Mouse (Mus musculus): ENCODE data around the gene Cep83. TPM values are rescaled to one million over a fixed set of nuclear protein-coding genes. Genes with fewer than 3 reads are reported as not detected.
A peak's percentile ranks its signal among the peaks of the same experiment; 100 is the strongest.
"Not testable (repeated sequence)": the region's sequence is repeated elsewhere in the genome, so short reads cannot be mapped to it uniquely, and the experiment has no call there.

The Cep83 gene
- total and polyA plus RNA-seq, 3 experiments, result 5.3 to 21.2 (median 18.8) TPM

DNA sequence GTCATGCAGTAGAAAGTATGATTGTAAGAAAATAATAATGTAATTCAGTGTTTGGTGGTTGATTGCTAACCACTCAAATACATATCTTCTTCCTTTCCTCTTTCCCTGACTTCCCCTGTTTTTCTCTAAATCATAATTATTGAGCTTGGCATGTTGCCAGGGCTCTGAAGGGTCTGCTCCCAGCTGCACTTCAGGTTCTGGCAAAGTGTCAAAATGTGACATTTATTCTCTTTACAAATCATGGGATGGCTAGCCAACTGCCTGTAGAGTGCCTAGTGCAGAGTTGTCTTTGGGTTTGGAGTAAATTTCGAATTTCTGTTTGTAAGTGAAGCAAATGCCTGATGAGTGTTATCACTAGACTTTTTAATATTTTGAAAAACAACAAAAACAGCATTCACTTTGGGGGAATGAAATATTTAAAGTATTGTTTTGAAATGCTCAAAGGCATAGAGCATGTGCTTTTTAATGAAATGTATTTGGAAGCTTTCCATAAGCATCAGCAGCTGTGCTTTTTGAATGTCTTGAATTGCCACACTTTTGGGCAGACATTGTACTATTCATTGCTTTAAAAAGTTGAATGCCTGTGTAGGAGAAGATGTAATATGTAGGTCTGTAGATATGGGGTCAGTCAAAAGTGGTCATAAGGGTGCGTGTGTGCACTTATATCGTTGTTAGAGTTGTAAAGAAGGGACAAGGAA lies 21.3 kb downstream of the Cep83 start:
- TF ChIP-seq POLR2A (IDR thresholded peaks at IDR 0.05; ENCODE audit: insufficient read depth, low read depth, low read length), result no peak
- TF ChIP-seq CTCF (IDR thresholded peaks at IDR 0.05), result no peak
- no peak for TF ChIP-seq EP300 (IDR thresholded peaks at IDR 0.05; ENCODE audit: insufficient read depth, low read depth, low read length)
- WGBS, result 62% methylated on average over 3 of the region's 3 CpGs
- Histone ChIP-seq H3K79me2 (replicated peaks; ENCODE audit: control insufficient read depth, insufficient read depth, low read length) (peaks cover under 1% of the 10 kb centered on the region; the same call in 1 of the 2 replicates), H3K27me3 (ENCODE audit: control insufficient read depth, insufficient read depth, low read length) (no peaks in the 10 kb centered on the region), H3K4me3 (no peak overlapping the region), H3K4me1 (ENCODE audit: control insufficient read depth, insufficient read depth, low read length) (peaks cover 2% of the 10 kb centered on the region), H3K27ac (no peak overlapping the region), H3K36me3 (ENCODE audit: control insufficient read depth, insufficient read depth, low read length) (no peaks in the 10 kb centered on the region), H3K9ac (ENCODE audit: low read depth, low read length) (no peak overlapping the region)
- intact Hi-C loops (cut with DNase I), result loop anchor here (5.0 kb wide), 1 partner anchor 248 kb away; no protein-coding TSS in a partner anchor
- DNase-seq, result no peak

- peak; percentile 31 for TF ChIP-seq CTCF (IDR thresholded peaks at IDR 0.05)
- no peak for TF ChIP-seq EP300 (IDR thresholded peaks at IDR 0.05; ENCODE audit: insufficient read depth, low read depth, low read length)
- no peak for TF ChIP-seq POLR2A (IDR thresholded peaks at IDR 0.05; ENCODE audit: insufficient read depth, low read depth, low read length)
- no peak for DNase-seq
- peaks cover 2% of the 10 kb centered on the region for H3K4me1 ChIP-seq (ENCODE audit: control insufficient read depth, insufficient read depth, low read length)
- no peaks in the 10 kb centered on the region; the same call in 1 of the 2 replicates for H3K79me2 ChIP-seq (replicated peaks; ENCODE audit: control insufficient read depth, insufficient read depth, low read length)
- H3K27ac ChIP-seq, result no peak overlapping the region
- WGBS, result 86% methylated on average over 2 of the region's 2 CpGs
- no peak overlapping the region for H3K4me3 ChIP-seq
- H3K9ac ChIP-seq (ENCODE audit: low read depth, low read length), result no peak overlapping the region
- intact Hi-C loops (cut with DNase I), result no loop called here
- H3K36me3 ChIP-seq (ENCODE audit: control insufficient read depth, insufficient read depth, low read length), result no peaks in the 10 kb centered on the region
- no peaks in the 10 kb centered on the region for H3K27me3 ChIP-seq (ENCODE audit: control insufficient read depth, insufficient read depth, low read length)
These were observed 21.9 kb downstream of the Cep83 start for GRCm38 (mm10) chr10:94710320-94710695.

GRCm38 (mm10) chr10:94720300-94720699 lies 31.8 kb downstream of the Cep83 start:
- no peak overlapping the region for H3K27ac ChIP-seq
- TF ChIP-seq POLR2A (IDR thresholded peaks at IDR 0.05; ENCODE audit: insufficient read depth, low read depth, low read length), result no peak
- no peak for TF ChIP-seq EP300 (IDR thresholded peaks at IDR 0.05; ENCODE audit: insufficient read depth, low read depth, low read length)
- TF ChIP-seq CTCF (IDR thresholded peaks at IDR 0.05), result no peak
- no peak overlapping the region for H3K9ac ChIP-seq (ENCODE audit: low read depth, low read length)
- no peak overlapping the region for H3K4me3 ChIP-seq
- 88% methylated on average over 6 of the region's 6 CpGs for WGBS
- no peaks in the 10 kb centered on the region for H3K4me1 ChIP-seq (ENCODE audit: control insufficient read depth, insufficient read depth, low read length)
- DNase-seq, result no peak
- intact Hi-C loops (cut with DNase I), result no loop called here
- H3K79me2 ChIP-seq (replicated peaks; ENCODE audit: control insufficient read depth, insufficient read depth, low read length), result no peaks in the 10 kb centered on the region; the same call in 1 of the 2 replicates
- no peaks in the 10 kb centered on the region for H3K36me3 ChIP-seq (ENCODE audit: control insufficient read depth, insufficient read depth, low read length)
- H3K27me3 ChIP-seq (ENCODE audit: control insufficient read depth, insufficient read depth, low read length), result no peaks in the 10 kb centered on the region

DNA sequence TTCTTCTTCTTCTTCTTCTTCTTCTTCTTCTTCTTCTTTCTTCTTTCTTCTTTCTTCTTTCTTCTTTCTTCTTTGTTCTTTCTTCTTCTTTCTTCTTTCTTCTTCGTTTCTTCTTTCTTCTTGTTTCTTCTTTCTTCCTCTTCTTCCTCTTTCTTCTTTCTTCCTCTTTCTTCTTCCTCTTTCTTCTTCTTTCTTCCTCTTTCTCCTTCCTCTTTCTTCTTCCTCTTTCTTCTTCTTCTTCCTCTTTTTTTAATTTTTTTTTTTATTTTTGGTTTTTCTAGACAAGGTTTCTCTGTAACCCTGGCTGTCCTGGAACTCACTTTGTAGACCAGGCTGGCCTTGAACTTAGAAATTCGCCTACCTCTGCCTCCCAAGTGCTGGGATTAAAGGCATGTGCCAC lies 39.6 kb downstream of the Cep83 start:
- H3K36me3 ChIP-seq (ENCODE audit: control insufficient read depth, insufficient read depth, low read length); H3K4me3 ChIP-seq; H3K79me2 ChIP-seq (replicated peaks; ENCODE audit: control insufficient read depth, insufficient read depth, low read length); H3K27me3 ChIP-seq (ENCODE audit: control insufficient read depth, insufficient read depth, low read length); H3K9ac ChIP-seq (ENCODE audit: low read depth, low read length); intact Hi-C loops (cut with DNase I); H3K27ac ChIP-seq; DNase-seq; H3K4me1 ChIP-seq (ENCODE audit: control insufficient read depth, insufficient read depth, low read length): not testable (repeated sequence)
- WGBS, result 93% methylated on average over 2 of the region's 2 CpGs

GRCm38 (mm10) chr10:94730445-94730844 lies 42.0 kb downstream of the Cep83 start:
- no peak overlapping the region for H3K27ac ChIP-seq
- 97% methylated on average over 3 of the region's 3 CpGs for WGBS
- DNase-seq, result no peak
- intact Hi-C loops (cut with DNase I), result no loop called here
- no peaks in the 10 kb centered on the region for H3K79me2 ChIP-seq (replicated peaks; ENCODE audit: control insufficient read depth, insufficient read depth, low read length)
- H3K36me3 ChIP-seq (ENCODE audit: control insufficient read depth, insufficient read depth, low read length), result no peaks in the 10 kb centered on the region
- TF ChIP-seq CTCF (IDR thresholded peaks at IDR 0.05), result no peak
- no peak for TF ChIP-seq EP300 (IDR thresholded peaks at IDR 0.05; ENCODE audit: insufficient read depth, low read depth, low read length)
- TF ChIP-seq POLR2A (IDR thresholded peaks at IDR 0.05; ENCODE audit: insufficient read depth, low read depth, low read length), result no peak
- H3K4me3 ChIP-seq, result no peak overlapping the region
- no peaks in the 10 kb centered on the region for H3K27me3 ChIP-seq (ENCODE audit: control insufficient read depth, insufficient read depth, low read length)
- H3K4me1 ChIP-seq (ENCODE audit: control insufficient read depth, insufficient read depth, low read length), result no peaks in the 10 kb centered on the region
- H3K9ac ChIP-seq (ENCODE audit: low read depth, low read length), result no peak overlapping the region

DNA sequence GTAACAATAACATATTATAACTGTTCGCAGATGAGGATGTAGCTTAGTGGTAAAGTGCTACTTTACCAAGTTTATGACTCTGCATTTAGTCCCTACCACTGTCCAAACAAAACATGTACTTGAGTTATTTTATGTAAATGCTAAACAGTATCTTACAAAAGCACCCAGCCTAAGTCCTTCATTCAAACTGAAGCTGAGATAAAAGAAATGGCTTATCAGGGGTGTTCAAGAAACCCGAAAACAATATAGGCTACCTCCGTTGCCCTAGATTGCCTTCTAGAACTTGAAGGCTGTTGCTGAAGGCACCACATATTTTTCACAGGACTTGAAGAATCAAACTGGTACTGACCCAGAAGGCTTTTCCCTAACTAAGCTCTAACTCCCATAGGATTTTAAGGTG lies 46.4 kb downstream of the Cep83 start:
- no peak overlapping the region for H3K27ac ChIP-seq
- no peaks in the 10 kb centered on the region for H3K36me3 ChIP-seq (ENCODE audit: control insufficient read depth, insufficient read depth, low read length)
- no peak overlapping the region for H3K4me3 ChIP-seq
- intact Hi-C loops (cut with DNase I), result no loop called here
- no peaks in the 10 kb centered on the region for H3K27me3 ChIP-seq (ENCODE audit: control insufficient read depth, insufficient read depth, low read length)
- no peaks in the 10 kb centered on the region for H3K4me1 ChIP-seq (ENCODE audit: control insufficient read depth, insufficient read depth, low read length)
- no peak for DNase-seq
- no peak overlapping the region for H3K9ac ChIP-seq (ENCODE audit: low read depth, low read length)
- no peak for TF ChIP-seq POLR2A (IDR thresholded peaks at IDR 0.05; ENCODE audit: insufficient read depth, low read depth, low read length)
- TF ChIP-seq EP300 (IDR thresholded peaks at IDR 0.05; ENCODE audit: insufficient read depth, low read depth, low read length), result no peak
- TF ChIP-seq CTCF (IDR thresholded peaks at IDR 0.05), result no peak
- no peaks in the 10 kb centered on the region for H3K79me2 ChIP-seq (replicated peaks; ENCODE audit: control insufficient read depth, insufficient read depth, low read length)
- WGBS, result 96% methylated on average over 3 of the region's 3 CpGs

Data from heart, adult 2 months (tissue).